Mouse (Mus musculus) thymus, postnatal 10 days (tissue): ENCODE measurements at regions not wholly inside any gene's neighbourhood (a gene's known extent, or its start where the extent isn't known, plus 50 kb on each side); places are given as distances from the start of the nearest gene placed in this dataset.
"Not testable (repeated sequence)": the region's sequence is repeated elsewhere in the genome, so short reads cannot be mapped to it uniquely, and the experiment has no call there.

Source experiments
- DNase-seq, 2 experiments: peaks; one replicate each; pipeline ENCODE4 v3.0.0; 2021; ENCODE audit warnings: low spot score in 2 of 2

GRCm38 (mm10) chr12:113333399-113333798, 147.7 kb downstream of the Tmem121 start:
- no peak for DNase-seq

GRCm38 (mm10) chr12:113333853-113334252, 148.1 kb downstream of the Tmem121 start:
- not testable (repeated sequence) for DNase-seq

- DNase-seq, result no peak
Observed at GRCm38 (mm10) chr12:113337271-113337670, 151.5 kb downstream of the Tmem121 start.

- no peak for DNase-seq
Observed at GRCm38 (mm10) chr12:113338891-113339290, 150.4 kb upstream of the Adam6b start.

GRCm38 (mm10) chr12:113341046-113341445, 148.3 kb upstream of the Adam6b start:
- no peak for DNase-seq

GRCm38 (mm10) chr12:113355132-113355531, 134.2 kb upstream of the Adam6b start:
- no peak for DNase-seq

GRCm38 (mm10) chr12:113358077-113358476, 131.2 kb upstream of the Adam6b start:
- DNase-seq, result no peak

- no peak for DNase-seq
Observed at GRCm38 (mm10) chr12:113360032-113360431, 129.3 kb upstream of the Adam6b start.

GRCm38 (mm10) chr12:113362409-113363038, 126.8 kb upstream of the Adam6b start:
- no peak for DNase-seq

GRCm38 (mm10) chr12:113364023-113364422, 125.3 kb upstream of the Adam6b start:
- no peak for DNase-seq

- DNase-seq, result no peak
Observed at GRCm38 (mm10) chr12:113364437-113364836, 124.9 kb upstream of the Adam6b start.

- no peak for DNase-seq
Observed at GRCm38 (mm10) chr12:113365783-113366182, 123.5 kb upstream of the Adam6b start.

GRCm38 (mm10) chr12:113366394-113366793, 122.9 kb upstream of the Adam6b start:
- DNase-seq, result no peak

- no peak for DNase-seq
Observed at GRCm38 (mm10) chr12:113401578-113402113, 87.7 kb upstream of the Adam6b start.

GRCm38 (mm10) chr12:113402823-113403222, 86.5 kb upstream of the Adam6b start:
- no peak for DNase-seq

- DNase-seq, result no peak
Observed at GRCm38 (mm10) chr12:113411113-113411512, 78.2 kb upstream of the Adam6b start.

GRCm38 (mm10) chr12:113413996-113414395, 75.3 kb upstream of the Adam6b start:
- no peak for DNase-seq

- no peak for DNase-seq
Observed at GRCm38 (mm10) chr12:113417521-113417920, 71.8 kb upstream of the Adam6b start.

- no peak for DNase-seq
Observed at GRCm38 (mm10) chr12:113418731-113419402, 70.4 kb upstream of the Adam6b start.

- DNase-seq, result no peak
Observed at GRCm38 (mm10) chr12:113420721-113421305, 68.5 kb upstream of the Adam6b start.

GRCm38 (mm10) chr12:113421716-113422595, 67.4 kb upstream of the Adam6b start:
- no peak for DNase-seq

GRCm38 (mm10) chr12:113422736-113423254, 66.5 kb upstream of the Adam6b start:
- no peak for DNase-seq
